Mouse (Mus musculus) lung, embryonic 16.5 days (tissue): ENCODE measurements around the gene Ccnl1. TPM values are rescaled to one million over a fixed set of nuclear protein-coding genes. Genes with fewer than 3 reads are reported as not detected.

ENCODE experiments used
- ATAC-seq: fragments of 200-750 bp; cut with Nextera tagmentation; 2 replicates; pipeline ENCODE4 v1.8.0; 2017; ENCODE audit warnings: low read depth, mild to moderate bottlenecking, moderate library complexity
- H3K27ac ChIP-seq: fragments of 300-500 bp; sonication (generic); 2 replicates; pipeline ENCODE4 v1.5.1; 2014; ENCODE audit warnings: mild to moderate bottlenecking, control low read depth, low read length
- H3K27me3 ChIP-seq: fragments of 300-500 bp; sonication (generic); 2 replicates; pipeline ENCODE4 v1.6.1; 2014; ENCODE audit warnings: low read depth, low read length, mixed read lengths; ENCODE audit not compliant: control insufficient read depth, insufficient read depth
- H3K36me3 ChIP-seq: fragments of 300-500 bp; sonication (generic); 2 replicates; pipeline ENCODE4 v1.6.1; 2014; ENCODE audit warnings: low read length; ENCODE audit not compliant: control insufficient read depth, insufficient read depth
- H3K4me1 ChIP-seq: fragments of 300-500 bp; sonication (generic); replicated peaks from 2 replicates; pipeline ENCODE4 v1.6.1; 2014; ENCODE audit warnings: low read length, mixed read lengths; ENCODE audit not compliant: control insufficient read depth, insufficient read depth
- H3K4me2 ChIP-seq: fragments of 300-500 bp; sonication (generic); 2 replicates; pipeline ENCODE4 v1.6.1; 2014; ENCODE audit warnings: low read depth, low read length, control low read depth
- H3K4me3 ChIP-seq: fragments of 300-500 bp; sonication (generic); 2 replicates; pipeline ENCODE4 v1.5.1; 2014; ENCODE audit warnings: mild to moderate bottlenecking, low read length, control low read depth
- H3K9ac ChIP-seq: fragments of 300-500 bp; sonication (generic); 2 replicates; pipeline ENCODE4 v1.6.1; 2014; ENCODE audit warnings: low read length, control low read depth
- H3K9me3 ChIP-seq: fragments of 300-500 bp; sonication (generic); 2 replicates; pipeline ENCODE4 v1.6.1; 2016; ENCODE audit warnings: low read length; ENCODE audit not compliant: control insufficient read depth
- WGBS: fragments of 180-500 bp; shearing (Covaris S2); extraction: QIAGEN DNeasy Blood & Tissue Kit; methylation state at CpG from one replicate; pipeline ENCODE4 v1.1.7; 2014; 5-methylcytosine and 5-hydroxymethylcytosine counted together
- polyA plus RNA-seq: library from polyadenylated mRNA; unstranded; fragments of >200 nt; fragmentation: Nextera tagmentation; extraction: Ambion mirVana; gene quantifications from 2 replicates; pipeline ENCODE4 v1.2.1, GENCODE M21; 2015

Ccnl1 gene
- polyA plus RNA-seq, 1 experiment from 2014 or later: 114 TPM

- H3K4me2 ChIP-seq: no peak overlapping the region
- H3K9ac ChIP-seq: no peak overlapping the region
- no peaks in the 10 kb centered on the region for H3K9me3 ChIP-seq
- H3K36me3 ChIP-seq: peaks cover 9% of the 10 kb centered on the region
- no peak for ATAC-seq
- no peak overlapping the region for H3K4me3 ChIP-seq
- H3K4me1 ChIP-seq: peaks cover 13% of the 10 kb centered on the region
- no peak overlapping the region for H3K27ac ChIP-seq
- 89% methylated on average over 5 of the region's 5 CpGs for WGBS
- no peaks in the 10 kb centered on the region for H3K27me3 ChIP-seq
Measured at GRCm38 (mm10) chr3:65960291-65960945, 2.4 kb upstream of the Ccnl1 start.

- H3K36me3 ChIP-seq: peaks cover 9% of the 10 kb centered on the region
- H3K4me1 ChIP-seq: peaks cover 15% of the 10 kb centered on the region
- H3K9me3 ChIP-seq: no peaks in the 10 kb centered on the region
- H3K27me3 ChIP-seq: no peaks in the 10 kb centered on the region
- no peak overlapping the region; the same call in 1 of the 2 replicates for H3K27ac ChIP-seq
- H3K9ac ChIP-seq: no peak overlapping the region; the same call in 1 of the 2 replicates
- 71% methylated on average over 3 of the region's 3 CpGs for WGBS
- H3K4me2 ChIP-seq: peak overlapping the region; percentile 58
- ATAC-seq: no peak
- H3K4me3 ChIP-seq: peak overlapping the region; percentile 100
Measured at GRCm38 (mm10) chr3:65959416-65960001, 1.5 kb upstream of the Ccnl1 start.

GRCm38 (mm10) chr3:65958840-65959185 is 764 bp upstream of the Ccnl1 start:
- Histone ChIP-seq H3K27me3 (no peaks in the 10 kb centered on the region), H3K9me3 (no peaks in the 10 kb centered on the region), H3K4me2 (peak overlapping the region; percentile 58), H3K36me3 (peaks cover 11% of the 10 kb centered on the region), H3K4me1 (peaks cover 20% of the 10 kb centered on the region), H3K9ac (peak overlapping the region; percentile 100), H3K27ac (peak overlapping the region; percentile 100), H3K4me3 (peak overlapping the region; percentile 100)
- 12% methylated on average over 9 of the region's 9 CpGs for WGBS
- ATAC-seq: no peak

- ATAC-seq: peak; percentile 75
- no peaks in the 10 kb centered on the region for H3K9me3 ChIP-seq
- H3K4me2 ChIP-seq: peak overlapping the region; percentile 86
- peak overlapping the region; percentile 100 for H3K9ac ChIP-seq
- WGBS: under 1% methylated on average over 71 of the region's 94 CpGs
- H3K4me3 ChIP-seq: peak overlapping the region; percentile 100
- H3K27me3 ChIP-seq: no peaks in the 10 kb centered on the region
- peaks cover 27% of the 10 kb centered on the region for H3K4me1 ChIP-seq
- H3K36me3 ChIP-seq: peaks cover 16% of the 10 kb centered on the region
- H3K27ac ChIP-seq: peak overlapping the region; percentile 100
Measured at GRCm38 (mm10) chr3:65957271-65958101, 563 bp downstream of the Ccnl1 start.

GRCm38 (mm10) chr3:65954499-65955391 is 3.3 kb downstream of the Ccnl1 start:
- no peaks in the 10 kb centered on the region for H3K9me3 ChIP-seq
- H3K4me1 ChIP-seq: peaks cover 32% of the 10 kb centered on the region
- peak overlapping the region; percentile 18; the same call in 1 of the 2 replicates for H3K4me3 ChIP-seq
- H3K36me3 ChIP-seq: peaks cover 26% of the 10 kb centered on the region
- H3K27me3 ChIP-seq: no peaks in the 10 kb centered on the region
- peak overlapping the region; percentile 35; the same call in 1 of the 2 replicates for H3K4me2 ChIP-seq
- WGBS: 58% methylated on average over 8 of the region's 8 CpGs
- H3K9ac ChIP-seq: no peak overlapping the region
- no peak for ATAC-seq
- H3K27ac ChIP-seq: no peak overlapping the region

- WGBS: 84% methylated on average over 4 of the region's 4 CpGs
- H3K9me3 ChIP-seq: no peaks in the 10 kb centered on the region
- no peak overlapping the region for H3K27ac ChIP-seq
- no peak overlapping the region for H3K4me2 ChIP-seq
- H3K4me1 ChIP-seq: peaks cover 20% of the 10 kb centered on the region
- H3K4me3 ChIP-seq: no peak overlapping the region
- peaks cover 45% of the 10 kb centered on the region for H3K36me3 ChIP-seq
- no peak overlapping the region for H3K9ac ChIP-seq
- no peak for ATAC-seq
- no peaks in the 10 kb centered on the region for H3K27me3 ChIP-seq
Measured at GRCm38 (mm10) chr3:65950831-65951365, 7.2 kb downstream of the Ccnl1 start.

GRCm38 (mm10) chr3:65950304-65950703 is 7.7 kb downstream of the Ccnl1 start:
- peaks cover 19% of the 10 kb centered on the region for H3K4me1 ChIP-seq
- H3K4me3 ChIP-seq: no peak overlapping the region
- no peak overlapping the region for H3K27ac ChIP-seq
- H3K4me2 ChIP-seq: no peak overlapping the region
- H3K36me3 ChIP-seq: peaks cover 47% of the 10 kb centered on the region
- no peak overlapping the region for H3K9ac ChIP-seq
- WGBS: 87% methylated on average over 2 of the region's 2 CpGs
- no peak for ATAC-seq
- no peaks in the 10 kb centered on the region for H3K9me3 ChIP-seq
- no peaks in the 10 kb centered on the region for H3K27me3 ChIP-seq

- no peak for ATAC-seq
- WGBS: 91% methylated on average over 2 of the region's 2 CpGs
- Histone ChIP-seq H3K4me3 (no peak overlapping the region), H3K36me3 (peaks cover 45% of the 10 kb centered on the region), H3K4me1 (no peaks in the 10 kb centered on the region), H3K27ac (no peak overlapping the region), H3K9ac (no peak overlapping the region), H3K27me3 (no peaks in the 10 kb centered on the region), H3K4me2 (no peak overlapping the region), H3K9me3 (no peaks in the 10 kb centered on the region)
Measured at GRCm38 (mm10) chr3:65945277-65945932, 12.6 kb downstream of the Ccnl1 start.
